19 mouse cellular contexts compared by ENCODE assay signal in genomic region chr2:101458959-101459358, GRCm38 (mm10).
"Had no signal": no experiment of that assay in that cellular context is flagged by ENCODE, and none has a peak within 500 bp of the region (broad histone marks: within the 10 kb centered on the region; RNA-seq: fewer than 3 reads in every experiment).

No protein-coding gene starts in this region.

- H3K4me1 ChIP-seq: limb, embryonic 12.5 days; limb, embryonic 15.5 days had no signal

- H3K4me3 ChIP-seq: limb, embryonic 12.5 days; limb, embryonic 15.5 days had no signal

- H3K9me3 ChIP-seq: limb, embryonic 12.5 days; limb, embryonic 15.5 days had no signal

- ATAC-seq: liver, postnatal 0 days; lung, postnatal 0 days had no signal

- H3K27ac ChIP-seq: limb, embryonic 12.5 days; limb, embryonic 15.5 days; liver, embryonic 14.5 days; macrophage; stomach, postnatal 0 days had no signal

- DNase-seq: kidney, adult 18-20 months; kidney, adult 9 months; kidney, postnatal 14 days; kidney, postnatal 4 days; left cerebral cortex, postnatal 4 days; liver, postnatal 0 days; lung, embryonic 14.5 days; midbrain, embryonic 14.5 days; right cerebral cortex, postnatal 14 days; right cerebral cortex, postnatal 4 days; thymus, adult 2 months; thymus, postnatal 14 days had no signal

- H3K4me2 ChIP-seq: limb, embryonic 12.5 days; limb, embryonic 15.5 days; liver, embryonic 11.5 days; lung, embryonic 14.5 days had no signal

- H3K36me3 ChIP-seq: limb, embryonic 12.5 days; limb, embryonic 15.5 days had no signal

- H3K9ac ChIP-seq: limb, embryonic 12.5 days; limb, embryonic 15.5 days; liver, embryonic 14.5 days; liver, postnatal 0 days; lung, embryonic 14.5 days had no signal

- H3K27me3 ChIP-seq: limb, embryonic 12.5 days; limb, embryonic 15.5 days had no signal
